Mouse (Mus musculus) bone marrow, adult 2 months (tissue): ENCODE measurements around the gene Pus7l. TPM values are rescaled to one million over a fixed set of nuclear protein-coding genes. Genes with fewer than 3 reads are reported as not detected.

Source experiments
- H3K27ac ChIP-seq: fragments of 200-500 bp; 2 replicates; pipeline ENCODE4 v1.5.1; 2012; ENCODE audit warnings: low read depth, mild to moderate bottlenecking, control low read depth, inconsistent platforms, low read length; ENCODE audit not compliant: control insufficient read depth, poor library complexity, insufficient read depth
- H3K4me1 ChIP-seq: fragments of 200-500 bp; 2 replicates; pipeline ENCODE4 v1.6.1; 2011; ENCODE audit warnings: low read length; ENCODE audit not compliant: control insufficient read depth, insufficient read depth
- H3K4me3 ChIP-seq: fragments of 200-500 bp; replicated peaks from 2 replicates; pipeline ENCODE3; 2011; ENCODE audit warnings: mild to moderate bottlenecking, low read depth, low read length, control low read depth; ENCODE audit not compliant: control insufficient read depth
- CTCF ChIP-seq: fragments of 200-500 bp; IDR thresholded peaks from 2 replicates; pipeline ENCODE4 v1.5.1; 2011; ENCODE audit warnings: low read length, control low read depth; ENCODE audit not compliant: control insufficient read depth, insufficient read depth
- POLR2A ChIP-seq: fragments of 200-500 bp; IDR thresholded peaks from 2 replicates; pipeline ENCODE4 v1.6.1; 2011; ENCODE audit warnings: low read depth, mild to moderate bottlenecking, control low read depth, low read length, borderline replicate concordance; ENCODE audit not compliant: control insufficient read depth
- WGBS: fragments of 180-500 bp; shearing (Covaris S2); methylation state at CpG from one replicate; pipeline ENCODE4 v1.1.7; 2018; 5-methylcytosine and 5-hydroxymethylcytosine counted together
- polyA plus RNA-seq: library from polyadenylated mRNA; stranded (reverse); fragments of >200 nt; gene quantifications from 2 replicates; pipeline ENCODE4 v1.2.4, GENCODE M21; 2011; ENCODE audit warnings: low replicate concordance; ENCODE audit not compliant: missing spikeins, insufficient read depth, insufficient read length

Gene Pus7l
- polyA plus RNA-seq, 1 experiment = 1.4 TPM

DNA sequence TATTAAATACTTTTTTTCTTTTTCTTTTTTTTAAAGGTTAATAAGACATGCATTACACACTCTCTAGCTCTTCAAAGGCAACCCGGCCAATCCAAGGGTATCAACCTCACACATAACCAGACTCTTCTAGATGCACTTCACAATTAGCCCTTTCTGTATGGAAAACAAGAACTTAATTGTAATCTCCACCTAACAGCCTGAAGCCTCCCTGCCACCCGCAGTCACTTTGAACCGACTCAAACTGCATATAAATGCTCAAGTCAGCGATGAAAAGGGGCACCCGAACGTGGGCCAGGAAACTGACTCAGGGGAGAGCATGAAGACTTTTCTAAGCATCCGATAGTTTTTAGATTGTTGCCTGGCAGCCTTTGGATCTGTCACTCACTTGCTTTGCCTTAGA, 66.1 kb downstream of the Pus7l start:
- no peak overlapping the region for H3K4me3 ChIP-seq
- no peak for TF ChIP-seq POLR2A
- TF ChIP-seq CTCF = no peak
- no peak overlapping the region for H3K27ac ChIP-seq
- WGBS = 78% methylated on average over 7 of the region's 7 CpGs
- no peaks in the 10 kb centered on the region; the same call in 1 of the 2 replicates for H3K4me1 ChIP-seq

DNA sequence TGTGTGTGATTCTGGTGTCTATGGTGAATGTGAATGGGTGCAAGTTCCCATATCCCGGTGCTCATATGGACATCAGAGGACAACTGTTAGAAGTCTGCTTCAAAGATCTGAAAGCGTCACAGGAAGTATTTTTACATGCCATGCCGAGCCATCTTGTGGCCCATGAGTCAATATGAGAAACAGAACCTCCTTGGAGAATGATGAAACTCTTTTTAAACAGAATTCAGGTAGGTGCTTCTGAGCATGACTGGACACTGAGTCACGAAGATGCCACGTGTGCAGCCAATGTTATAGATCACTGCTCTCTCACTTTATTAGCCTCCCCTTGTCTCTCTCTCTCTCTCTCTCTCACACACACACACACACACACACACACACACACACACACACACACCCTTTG, 67.4 kb downstream of the Pus7l start:
- 73% methylated on average over 5 of the region's 5 CpGs for WGBS
- Histone ChIP-seq H3K27ac (no peak overlapping the region), H3K4me1 (no peaks in the 10 kb centered on the region; the same call in 1 of the 2 replicates), H3K4me3 (no peak overlapping the region)
- no peak for TF ChIP-seq POLR2A
- no peak for TF ChIP-seq CTCF

Other genes with a start within 250 kb of the Pus7l start
- not detected in 2 replicates for gene Adamts20, start 78.1 kb downstream of the Pus7l start, polyA plus RNA-seq
- 4.8 and 11.4 TPM in 2 replicates for gene Irak4, start 96 bp upstream of the Pus7l start, polyA plus RNA-seq
- gene Twf1, start 46.3 kb upstream of the Pus7l start, polyA plus RNA-seq = 10.3 and 12.9 TPM in 2 replicates
- 0.72 and 2.0 TPM in 2 replicates for gene Tmem117, start 85.7 kb upstream of the Pus7l start, polyA plus RNA-seq